Mouse (Mus musculus) CH12.LX (cell line): ENCODE data around the gene Sphk1. TPM values are rescaled to one million over a fixed set of nuclear protein-coding genes. Genes with fewer than 3 reads are reported as not detected.

Experiments
- DNase-seq: peaks from one replicate; pipeline ENCODE4 v3.0.0-alpha.2; 2013; ENCODE audit errors: extremely low read depth
- H3K27ac ChIP-seq: 2 replicates; pipeline ENCODE4 v1.5.1; 2012; ENCODE audit warnings: low read depth, mild to moderate bottlenecking, control low read depth, moderate library complexity; ENCODE audit not compliant: insufficient read depth
- H3K27me3 ChIP-seq: replicated peaks from 2 replicates; pipeline ENCODE3; 2012; ENCODE audit warnings: inconsistent platforms
- H3K36me3 ChIP-seq, 2 experiments: replicated peaks in 1 of 2; 2 replicates each; pipeline versions ENCODE3 to v1.6.1; 2012; ENCODE audit warnings: inconsistent platforms in 1 of 2, low read length in 1 of 2, mild to moderate bottlenecking in 1 of 2, mixed read lengths in 1 of 2, moderate library complexity in 1 of 2; ENCODE audit not compliant: control insufficient read depth in 1 of 2, insufficient read depth in 1 of 2
- H3K4me1 ChIP-seq, 2 experiments: 2 replicates each; pipeline ENCODE4 v1.6.1; 2012; ENCODE audit warnings: inconsistent platforms in 1 of 2, moderate library complexity in 1 of 2; ENCODE audit not compliant: insufficient read depth in 2 of 2, control insufficient read depth in 1 of 2
- H3K4me2 ChIP-seq: 2 replicates; pipeline ENCODE4 v1.6.1; 2012; ENCODE audit warnings: low read depth, mild to moderate bottlenecking, control low read depth; ENCODE audit not compliant: poor library complexity, insufficient read depth, severe bottlenecking
- H3K4me3 ChIP-seq, 3 experiments: fragments of 150-350 bp in 1 of 3; sonication (generic) in 1 of 3; replicated peaks in 1 of 3; 2 replicates each; pipeline versions ENCODE3 to v1.5.1; 2011 to 2012; ENCODE audit warnings: low read depth in 2 of 3, low read length in 2 of 3, mild to moderate bottlenecking in 2 of 3, moderate library complexity in 2 of 3, control low read depth in 1 of 3, improper control_type of control experiment in 1 of 3, inconsistent platforms in 1 of 3, mixed read lengths in 1 of 3; ENCODE audit not compliant: poor library complexity in 1 of 3
- H3K79me2 ChIP-seq: replicated peaks from 2 replicates; pipeline ENCODE4 v1.6.1; 2012; ENCODE audit warnings: mild to moderate bottlenecking, moderate library complexity; ENCODE audit not compliant: control insufficient read depth, poor library complexity, insufficient read depth, severe bottlenecking; ENCODE audit errors: extremely low read depth
- H3K9ac ChIP-seq: 2 replicates; pipeline ENCODE4 v1.6.1; 2012; ENCODE audit warnings: low read depth, mild to moderate bottlenecking, control low read depth, moderate library complexity; ENCODE audit not compliant: insufficient read depth
- H3K9me3 ChIP-seq: replicated peaks from 2 replicates; pipeline ENCODE3; 2012; ENCODE audit warnings: low read length, inconsistent platforms, mixed read lengths
- E2F4 ChIP-seq: IDR thresholded peaks from 2 replicates; pipeline ENCODE4 v1.6.1; 2011; ENCODE audit warnings: low read depth, low read length, improper control_type of control experiment; ENCODE audit not compliant: insufficient replicate concordance
- ELF1 ChIP-seq: IDR thresholded peaks from 2 replicates; pipeline ENCODE4 v1.6.1; 2014; ENCODE audit warnings: low read depth, mild to moderate bottlenecking, inconsistent platforms, low read length, improper control_type of control experiment
- EP300 ChIP-seq: IDR thresholded peaks from 2 replicates; pipeline ENCODE4 v1.6.1; 2011; ENCODE audit warnings: low read length, improper control_type of control experiment
- ETS1 ChIP-seq: conservative IDR thresholded peaks from 2 replicates; pipeline ENCODE4 v1.6.1; 2012; ENCODE audit warnings: low read depth, mild to moderate bottlenecking, inconsistent platforms, low read length, improper control_type of control experiment, moderate library complexity
- GABPA ChIP-seq: IDR thresholded peaks from 2 replicates; pipeline ENCODE4 v1.6.1; 2012; ENCODE audit warnings: low read depth, low read length, improper control_type of control experiment, inconsistent platforms; ENCODE audit not compliant: insufficient replicate concordance
- HCFC1 ChIP-seq: IDR thresholded peaks from 2 replicates; pipeline ENCODE4 v1.6.1; 2012; ENCODE audit warnings: low read depth, mild to moderate bottlenecking, inconsistent platforms, low read length, improper control_type of control experiment
- JUN ChIP-seq: IDR thresholded peaks from 2 replicates; pipeline ENCODE4 v1.6.1; 2011; ENCODE audit warnings: low read depth, mild to moderate bottlenecking, low read length, improper control_type of control experiment, moderate library complexity; ENCODE audit not compliant: insufficient read depth
- JUND ChIP-seq: conservative IDR thresholded peaks from 2 replicates; pipeline ENCODE4 v1.6.1; 2011; ENCODE audit warnings: low read depth, low read length, improper control_type of control experiment
- KAT2A ChIP-seq: IDR thresholded peaks from 2 replicates; pipeline ENCODE4 v1.6.1; 2012; ENCODE audit warnings: low read length, improper control_type of control experiment, inconsistent platforms; ENCODE audit not compliant: insufficient replicate concordance
- MAFK ChIP-seq: IDR thresholded peaks from 2 replicates; pipeline ENCODE4 v1.6.1; 2011; ENCODE audit warnings: low read length, improper control_type of control experiment; ENCODE audit not compliant: insufficient replicate concordance
- MAX ChIP-seq: IDR thresholded peaks from 2 replicates; pipeline ENCODE4 v1.6.1; 2011; ENCODE audit warnings: low read length, improper control_type of control experiment
- MXI1 ChIP-seq: IDR thresholded peaks from 2 replicates; pipeline ENCODE4 v1.6.1; 2011; ENCODE audit warnings: mild to moderate bottlenecking, low read depth, low read length, improper control_type of control experiment
- MYC ChIP-seq: IDR thresholded peaks from 2 replicates; pipeline ENCODE4 v1.6.1; 2011; ENCODE audit warnings: low read depth, mild to moderate bottlenecking, improper control_type of control experiment, low read length
- NELFE ChIP-seq: IDR thresholded peaks from 2 replicates; pipeline ENCODE4 v1.6.1; 2011; ENCODE audit warnings: low read depth, low read length, improper control_type of control experiment
- POLR2AphosphoS2 ChIP-seq: IDR thresholded peaks from 2 replicates; pipeline ENCODE4 v1.6.1; 2011; ENCODE audit warnings: low read depth, low read length, improper control_type of control experiment
- SIN3A ChIP-seq: IDR thresholded peaks from 2 replicates; pipeline ENCODE4 v1.6.1; 2012; ENCODE audit warnings: low read length, improper control_type of control experiment, inconsistent platforms
- SMC3 ChIP-seq: IDR thresholded peaks from 2 replicates; pipeline ENCODE4 v1.6.1; 2011; ENCODE audit warnings: low read depth, low read length, improper control_type of control experiment
- TCF12 ChIP-seq: IDR thresholded peaks from 2 replicates; pipeline ENCODE4 v1.6.1; 2014; ENCODE audit warnings: low read depth, mild to moderate bottlenecking, inconsistent platforms, low read length, improper control_type of control experiment
- USF2 ChIP-seq: conservative IDR thresholded peaks from 2 replicates; pipeline ENCODE4 v1.6.1; 2011; ENCODE audit warnings: low read depth, low read length, improper control_type of control experiment
- ZC3H11A ChIP-seq: IDR thresholded peaks from 2 replicates; pipeline ENCODE4 v1.6.1; 2012; ENCODE audit warnings: low read depth, mild to moderate bottlenecking, inconsistent platforms, low read length, improper control_type of control experiment
- ZKSCAN1 ChIP-seq: IDR thresholded peaks from 2 replicates; pipeline ENCODE4 v1.6.1; 2012; ENCODE audit warnings: low read depth, inconsistent platforms, low read length, improper control_type of control experiment, borderline replicate concordance
- dilution Hi-C: fragments of 300-500 bp; cut with MboI; formaldehyde crosslinking; loops from 2 replicates; pipeline ENCODE4 v1.14.3; 2020; ENCODE audit warnings: low sequenced_read_pairs; ENCODE audit not compliant: extremely low pct_unique_long_range_greater_than_20kb, extremely low pct_ligation_motif_present
- in situ Hi-C: fragments of 300-500 bp; cut with MboI; formaldehyde crosslinking; loops from 3 replicates; pipeline ENCODE4 v1.14.3; 2019; ENCODE audit warnings: low sequenced_read_pairs, low pct_ligation_motif_present, low pct_unique_long_range_greater_than_20kb, mixed read lengths
- polyA plus RNA-seq: library from polyadenylated mRNA; unstranded; fragments of >175 nt; gene quantifications from 2 replicates; pipeline ENCODE4 v1.2.1, GENCODE M21; 2012; ENCODE audit warnings: low read depth; ENCODE audit not compliant: insufficient read length
- total RNA-seq, 2 experiments: library from RNA; depleted of rRNA; stranded (reverse); fragments of 300-350 nt in 1 of 2; fragments of >200 nt in 1 of 2; gene quantifications; 2 replicates each; pipeline ENCODE4 v1.2.3; 2012 to 2014

Gene Sphk1
- total and polyA plus RNA-seq, 3 experiments = 0.50 to 2.1 (median 0.89) TPM

GRCm38 (mm10) chr11:116548780-116549179 is 18.1 kb downstream of the Sphk1 start:
- peaks cover 48 to 83% of the 10 kb centered on the region in 2 experiments for H3K36me3 ChIP-seq
- no peak for DNase-seq
- no peak overlapping the region for H3K27ac ChIP-seq
- peaks cover 4% of the 10 kb centered on the region for H3K9me3 ChIP-seq
- H3K4me1 ChIP-seq = peaks cover 0 to 14% of the 10 kb centered on the region in 2 experiments; a peak in 2 of 4 replicates
- no peak overlapping the region for H3K4me2 ChIP-seq
- no peak for TF ChIP-seq EP300
- TF ChIP-seq MXI1 = no peak
- no peak for TF ChIP-seq NELFE
- no peak for TF ChIP-seq SIN3A
- TF ChIP-seq GABPA = no peak
- TF ChIP-seq USF2 = no peak
- no peak for TF ChIP-seq ZKSCAN1
- no peak for TF ChIP-seq POLR2AphosphoS2
- no peak for TF ChIP-seq E2F4
- no peak for TF ChIP-seq ELF1
- TF ChIP-seq ETS1 = no peak
- no peak for TF ChIP-seq HCFC1
- no peak for TF ChIP-seq JUN
- TF ChIP-seq MAFK = no peak
- TF ChIP-seq SMC3 = no peak
- H3K4me3 ChIP-seq = no peak overlapping the region
- H3K79me2 ChIP-seq = no peaks in the 10 kb centered on the region
- H3K27me3 ChIP-seq = no peaks in the 10 kb centered on the region
- no peak overlapping the region for H3K9ac ChIP-seq
- in situ Hi-C loops (no loop called here), dilution Hi-C loops (no loop called here)

GRCm38 (mm10) chr11:116549273-116550038 is 18.7 kb downstream of the Sphk1 start:
- no peak overlapping the region for H3K27ac ChIP-seq
- H3K9me3 ChIP-seq = peaks cover 4% of the 10 kb centered on the region
- no peak for DNase-seq
- H3K4me1 ChIP-seq = peaks cover 3 to 19% of the 10 kb centered on the region in 2 experiments; a peak in 2 of 4 replicates
- no peak overlapping the region for H3K4me3 ChIP-seq
- no peaks in the 10 kb centered on the region for H3K27me3 ChIP-seq
- H3K4me2 ChIP-seq = no peak overlapping the region
- dilution Hi-C loops = no loop called here
- TF ChIP-seq MXI1 = no peak
- TF ChIP-seq TCF12 = no peak
- TF ChIP-seq GABPA = no peak
- TF ChIP-seq MYC = no peak
- no peak for TF ChIP-seq ZC3H11A
- no peak for TF ChIP-seq KAT2A
- no peak for TF ChIP-seq ETS1
- TF ChIP-seq JUND = no peak
- TF ChIP-seq MAX = no peak
- TF ChIP-seq USF2 = no peak
- in situ Hi-C loops = no loop called here
- H3K79me2 ChIP-seq = no peaks in the 10 kb centered on the region
- H3K9ac ChIP-seq = no peak overlapping the region
- peaks cover 41 to 82% of the 10 kb centered on the region in 2 experiments for H3K36me3 ChIP-seq
